Mouse (Mus musculus): ENCODE data around the gene Gm9817. TPM values are rescaled to one million over a fixed set of nuclear protein-coding genes. Genes with fewer than 3 reads are reported as not detected.

Gm9817 gene
- polyA plus RNA-seq (2014; fragmentation: Illumina TruSeq; extraction: RNeasy Lipid Tissue Mini Kit (QIAGEN cat#74804); ENCODE audit: low read depth, low replicate concordance) = 0.22 TPM

DNA sequence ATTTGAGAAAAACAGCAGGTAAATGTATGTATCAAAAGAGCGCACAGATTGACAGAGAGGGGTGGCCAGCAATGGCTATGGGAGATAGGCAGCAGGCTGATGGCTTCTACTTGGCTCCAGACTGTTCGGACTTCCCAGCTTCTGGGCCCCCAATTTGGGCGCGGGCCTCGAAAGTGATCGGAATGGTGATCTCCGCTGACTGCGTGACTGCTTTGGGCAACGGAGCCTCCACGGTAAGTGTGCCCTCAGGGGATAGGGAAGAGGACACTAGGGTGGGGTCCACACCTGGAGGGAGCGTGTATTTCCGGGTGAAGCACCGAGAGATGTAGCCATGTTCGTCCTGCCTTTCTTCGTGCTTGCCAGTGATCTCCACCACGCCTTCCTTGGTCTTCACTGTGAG lies at the start of gene Gm9817:
Gene Gm9817 (plus strand): TSS at position 301 of the 400 bp plus-strand sequence.

Other genes with a start within 250 kb of the Gm9817 start
- 66.8 TPM for gene Dtnbp1, start 76.5 kb upstream of the Gm9817 start, polyA plus RNA-seq (2014; fragmentation: Illumina TruSeq; extraction: RNeasy Lipid Tissue Mini Kit (QIAGEN cat#74804); ENCODE audit: low read depth, low replicate concordance)

All from adipose tissue, adult 10 weeks (tissue).